Mouse (Mus musculus) cortical plate, adult 2 months (tissue): ENCODE measurements around the gene Plg.

Experiments used
- CTCF ChIP-seq: fragments of 200-500 bp; IDR thresholded peaks from 2 replicates; pipeline ENCODE4 v1.5.1; 2011; ENCODE audit warnings: mild to moderate bottlenecking, control low read depth, low read length; ENCODE audit not compliant: insufficient read depth; ENCODE audit errors: extremely low read depth
- POLR2A ChIP-seq: fragments of 200-500 bp; IDR thresholded peaks from 2 replicates; pipeline ENCODE4 v1.6.1; 2011; ENCODE audit warnings: mild to moderate bottlenecking, low read length, control low read depth; ENCODE audit not compliant: insufficient read depth; ENCODE audit errors: extremely low read depth

DNA sequence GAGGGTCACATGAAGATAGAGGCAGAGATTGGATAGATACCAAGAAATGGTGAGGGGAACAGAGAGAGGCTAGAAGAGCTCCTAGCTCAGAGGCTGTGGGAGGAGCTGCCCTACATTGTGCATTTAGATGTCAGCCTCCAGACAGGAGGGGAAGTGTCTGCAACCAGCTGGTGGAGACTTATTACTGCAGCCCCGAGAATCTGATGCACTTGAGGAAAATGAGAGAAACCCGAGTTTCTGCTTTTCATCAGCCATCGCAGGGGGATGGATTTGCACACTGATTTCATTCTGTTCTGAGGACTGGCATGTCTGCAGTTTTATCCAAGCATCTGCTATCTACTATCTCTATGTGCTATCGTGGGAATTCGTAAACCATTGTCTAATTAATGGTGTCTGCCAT is 53.3 kb downstream of the Plg start:
- TF ChIP-seq POLR2A = 0 out of 2 replicates have a peak, but pooled peaks have one; percentile 12
- no peak for TF ChIP-seq CTCF
